Mouse (Mus musculus) liver, embryonic 16.5 days (tissue): ENCODE measurements around the gene Cideb. TPM values are rescaled to one million over a fixed set of nuclear protein-coding genes. Genes with fewer than 3 reads are reported as not detected.
"Not testable (repeated sequence)": the region's sequence is repeated elsewhere in the genome, so short reads cannot be mapped to it uniquely, and the experiment has no call there.

Experiments
- ATAC-seq: fragments of 200-750 bp; cut with Nextera tagmentation; 2 replicates; pipeline ENCODE4 v1.8.0; 2017; ENCODE audit warnings: low read depth, mild to moderate bottlenecking, moderate number of reproducible peaks, moderate library complexity
- H3K27ac ChIP-seq: fragments of 300-500 bp; sonication (generic); 2 replicates; pipeline ENCODE4 v1.5.1; 2014; ENCODE audit warnings: mild to moderate bottlenecking, low read length
- H3K27me3 ChIP-seq: fragments of 300-500 bp; sonication (generic); 2 replicates; pipeline ENCODE4 v1.6.1; 2014; ENCODE audit warnings: low read depth, low read length, mixed read lengths; ENCODE audit not compliant: control insufficient read depth, insufficient read depth
- H3K36me3 ChIP-seq: fragments of 300-500 bp; sonication (generic); 2 replicates; pipeline ENCODE4 v1.6.1; 2014; ENCODE audit warnings: mild to moderate bottlenecking; ENCODE audit not compliant: control insufficient read depth, insufficient read depth
- H3K4me1 ChIP-seq: fragments of 300-500 bp; sonication (generic); 2 replicates; pipeline ENCODE4 v1.6.1; 2014; ENCODE audit warnings: low read depth, low read length, mixed read lengths; ENCODE audit not compliant: control insufficient read depth
- H3K4me2 ChIP-seq: fragments of 300-500 bp; sonication (generic); 2 replicates; pipeline ENCODE4 v1.6.1; 2014; ENCODE audit warnings: low read depth, low read length, mixed read lengths
- H3K4me3 ChIP-seq: fragments of 300-500 bp; sonication (generic); 2 replicates; pipeline ENCODE4 v1.5.1; 2014; ENCODE audit warnings: low read depth, mild to moderate bottlenecking, low read length
- H3K9ac ChIP-seq: fragments of 300-500 bp; sonication (generic); 2 replicates; pipeline ENCODE4 v1.6.1; 2014; ENCODE audit warnings: low read depth, low read length
- H3K9me3 ChIP-seq: fragments of 300-500 bp; sonication (generic); replicated peaks from 2 replicates; pipeline ENCODE4 v1.6.1; 2016; ENCODE audit warnings: low read length; ENCODE audit not compliant: control insufficient read depth
- WGBS: fragments of 180-500 bp; shearing (Covaris S2); extraction: QIAGEN DNeasy Blood & Tissue Kit; methylation state at CpG from one replicate; pipeline ENCODE4 v1.1.7; 2014; ENCODE audit not compliant: insufficient replicate concordance; 5-methylcytosine and 5-hydroxymethylcytosine counted together
- polyA plus RNA-seq: library from polyadenylated mRNA; unstranded; fragments of >200 nt; fragmentation: Nextera tagmentation; extraction: Ambion mirVana; gene quantifications from 2 replicates; pipeline ENCODE4 v1.2.1, GENCODE M21; 2015

The Cideb gene
- polyA plus RNA-seq, 1 experiment from 2014 or later: 86.9 TPM

- WGBS: 29% methylated on average over 16 of the region's 16 CpGs
- no peak overlapping the region for H3K4me2 ChIP-seq
Measured at GRCm38 (mm10) chr14:55769087-55769703, 10.9 kb upstream of the Cideb start.

GRCm38 (mm10) chr14:55768555-55768954 lies 10.3 kb upstream of the Cideb start:
- WGBS: 66% methylated on average over 6 of the region's 6 CpGs
- peak overlapping the region; percentile 65; the same call in 1 of the 2 replicates for H3K4me2 ChIP-seq

More at GRCm38 (mm10) chr14:55769087-55769703, 10.9 kb upstream of the Cideb start:
- Histone ChIP-seq H3K4me3 (no peak overlapping the region), H3K27me3 (peaks cover 16% of the 10 kb centered on the region; the same call in 1 of the 2 replicates), H3K36me3 (no peaks in the 10 kb centered on the region), H3K27ac (no peak overlapping the region), H3K4me1 (peaks cover 22% of the 10 kb centered on the region), H3K9ac (no peak overlapping the region), H3K9me3 (no peaks in the 10 kb centered on the region)
- ATAC-seq: peak; percentile 49

GRCm38 (mm10) chr14:55767519-55768414 lies 9.5 kb upstream of the Cideb start:
- Histone ChIP-seq H3K4me1 (peaks cover 24% of the 10 kb centered on the region), H3K9ac (peak overlapping the region; percentile 55), H3K27me3 (peaks cover 23% of the 10 kb centered on the region), H3K36me3 (no peaks in the 10 kb centered on the region), H3K4me3 (peak overlapping the region; percentile 51), H3K9me3 (no peaks in the 10 kb centered on the region), H3K27ac (no peak overlapping the region), H3K4me2 (peak overlapping the region; percentile 65)
- WGBS: 11% methylated on average over 52 of the region's 52 CpGs
- peak; percentile 47 for ATAC-seq

More at GRCm38 (mm10) chr14:55768555-55768954, 10.3 kb upstream of the Cideb start:
- H3K9me3 ChIP-seq: no peaks in the 10 kb centered on the region
- no peak overlapping the region for H3K27ac ChIP-seq
- H3K27me3 ChIP-seq: peaks cover 19% of the 10 kb centered on the region; the same call in 1 of the 2 replicates
- H3K4me3 ChIP-seq: no peak overlapping the region
- H3K36me3 ChIP-seq: no peaks in the 10 kb centered on the region
- ATAC-seq: no peak
- peaks cover 22% of the 10 kb centered on the region for H3K4me1 ChIP-seq
- H3K9ac ChIP-seq: no peak overlapping the region

GRCm38 (mm10) chr14:55765696-55766095 lies 7.4 kb upstream of the Cideb start, which contains the start of gene Ltb4r1:
Gene Ltb4r1 (plus strand): TSS chr14:55765962.
- Histone ChIP-seq H3K9me3 (no peaks in the 10 kb centered on the region), H3K9ac (no peak within 1 kb of the TSS; the same call in 1 of the 2 replicates), H3K27me3 (peaks cover 43% of the 10 kb centered on the region), H3K4me3 (peak within 1 kb of the TSS; percentile 34), H3K27ac (peak within 1 kb of the TSS; percentile 74), H3K4me1 (peaks cover 36% of the 10 kb centered on the region), H3K4me2 (peak within 1 kb of the TSS; percentile 1; the same call in 1 of the 2 replicates), H3K36me3 (no peaks in the 10 kb centered on the region)
- 20% methylated on average over 4 of the region's 4 CpGs for WGBS
- no peak for ATAC-seq

- Histone ChIP-seq H3K27ac (peak overlapping the region; percentile 35), H3K4me1 (peaks cover 24% of the 10 kb centered on the region), H3K9ac (no peak overlapping the region), H3K9me3 (no peaks in the 10 kb centered on the region), H3K4me2 (peak overlapping the region; percentile 70; the same call in 1 of the 2 replicates), H3K36me3 (no peaks in the 10 kb centered on the region), H3K27me3 (peaks cover 43% of the 10 kb centered on the region), H3K4me3 (no peak overlapping the region)
- WGBS: 29% methylated on average over 7 of the region's 7 CpGs
- ATAC-seq: peak; percentile 24; the same call in 1 of the 2 replicates
Measured at GRCm38 (mm10) chr14:55763166-55763565, 4.9 kb upstream of the Cideb start.

GRCm38 (mm10) chr14:55762001-55762821 lies 4.0 kb upstream of the Cideb start:
- H3K27me3 ChIP-seq: peaks cover 34% of the 10 kb centered on the region
- 0 out of 2 replicates have a peak, but pooled peaks have one; percentile 12 for ATAC-seq
- 2% methylated on average over 77 of the region's 77 CpGs for WGBS
- peak overlapping the region; percentile 70 for H3K4me2 ChIP-seq
- H3K27ac ChIP-seq: peak overlapping the region; percentile 35
- H3K4me1 ChIP-seq: peaks cover 18% of the 10 kb centered on the region
- H3K36me3 ChIP-seq: no peaks in the 10 kb centered on the region
- peak overlapping the region; percentile 61 for H3K9ac ChIP-seq
- peak overlapping the region; percentile 56 for H3K4me3 ChIP-seq
- H3K9me3 ChIP-seq: no peaks in the 10 kb centered on the region

GRCm38 (mm10) chr14:55761163-55761562 lies 2.9 kb upstream of the Cideb start, which contains the start of gene Ltb4r2:
Gene Ltb4r2 (plus strand): TSS chr14:55761428.
- Histone ChIP-seq H3K27me3 (peaks cover 30% of the 10 kb centered on the region), H3K9me3 (no peaks in the 10 kb centered on the region), H3K4me2 (peak within 1 kb of the TSS; percentile 70), H3K27ac (peak within 1 kb of the TSS; percentile 35; the same call in 1 of the 2 replicates), H3K36me3 (no peaks in the 10 kb centered on the region), H3K4me1 (peaks cover 18% of the 10 kb centered on the region), H3K9ac (peak within 1 kb of the TSS; percentile 61), H3K4me3 (peak within 1 kb of the TSS; percentile 56)
- ATAC-seq: no peak
- 72% methylated on average over 6 of the region's 6 CpGs for WGBS

GRCm38 (mm10) chr14:55760156-55760555 lies 1.9 kb upstream of the Cideb start:
- H3K27ac ChIP-seq, H3K4me3 ChIP-seq, ATAC-seq, H3K9me3 ChIP-seq, H3K9ac ChIP-seq, H3K36me3 ChIP-seq: not testable (repeated sequence)
- H3K27me3 ChIP-seq: peaks cover 30% of the 10 kb centered on the region
- WGBS: under 1% methylated on average over 6 of the region's 6 CpGs
- peak overlapping the region; percentile 25; the same call in 1 of the 2 replicates for H3K4me2 ChIP-seq
- H3K4me1 ChIP-seq: peaks cover 18% of the 10 kb centered on the region
